Mouse (Mus musculus) CH12.LX (cell line): ENCODE data around the gene Sv2b.

Experiments
- CHD2 ChIP-seq: IDR thresholded peaks from 2 replicates; pipeline ENCODE4 v1.6.1; 2011; ENCODE audit warnings: low read length, improper control_type of control experiment
- SMC3 ChIP-seq: IDR thresholded peaks from 2 replicates; pipeline ENCODE4 v1.6.1; 2011; ENCODE audit warnings: low read depth, low read length, improper control_type of control experiment
- USF1 ChIP-seq: IDR thresholded peaks from 2 replicates; pipeline ENCODE4 v1.6.1; 2014; ENCODE audit warnings: low read depth, mild to moderate bottlenecking, inconsistent platforms, low read length, improper control_type of control experiment

DNA sequence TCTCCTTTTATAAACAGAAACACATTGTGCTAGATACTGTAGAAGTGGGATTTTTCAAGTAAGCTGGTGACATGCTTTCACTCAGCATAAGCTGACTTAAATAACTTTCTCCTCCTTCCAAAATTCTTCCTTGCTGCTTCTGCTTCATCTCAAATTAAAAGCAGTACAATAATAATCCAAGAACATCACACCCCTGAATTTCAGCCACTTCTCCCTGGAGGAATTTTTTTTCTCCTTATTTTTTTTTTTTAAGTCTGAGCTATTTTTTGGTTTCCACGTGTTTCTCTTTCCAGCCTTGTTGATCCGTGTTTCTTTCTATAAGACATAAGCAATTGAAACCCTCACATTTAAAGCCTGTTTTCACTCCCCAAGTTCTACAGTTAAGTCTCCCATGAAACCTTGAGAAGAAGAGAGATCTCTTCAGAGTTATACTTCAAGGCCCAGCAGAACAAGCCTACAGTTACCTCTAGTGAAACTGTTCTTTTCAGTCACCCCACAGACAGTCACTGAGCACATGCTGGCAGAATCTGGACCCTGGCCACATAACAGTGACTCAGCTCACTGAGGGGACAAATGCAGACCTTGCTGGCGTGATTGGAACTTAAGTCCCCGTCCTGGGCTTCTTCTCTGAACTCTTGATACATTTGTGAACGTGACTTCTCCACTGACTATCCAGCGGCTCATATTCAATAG lies 6.4 kb downstream of the Sv2b start:
- TF ChIP-seq SMC3 (no peak), USF1 (no peak), CHD2 (no peak)
